Mouse (Mus musculus): ENCODE results near the gene Mcpt4.

GRCm38 (mm10) chr14:56055408-56055807, 6.7 kb downstream of the Mcpt4 start:
- TF ChIP-seq CTCF (conservative IDR thresholded peaks at IDR 0.05 in 1 of 2, IDR thresholded peaks at IDR 0.05 in 1 of 2; ENCODE audit: low read depth in 2 of 2, low read length in 2 of 2), result peak in 1 of 2 experiments; percentile 8; a peak in 1 of 4 replicates
- TF ChIP-seq MAFK (IDR thresholded peaks at IDR 0.05; ENCODE audit: insufficient replicate concordance, low read length), result no peak
- TF ChIP-seq BHLHE40 (IDR thresholded peaks at IDR 0.05; ENCODE audit: low read depth, low read length), result no peak
- TF ChIP-seq EP300 (IDR thresholded peaks at IDR 0.05; ENCODE audit: low read length), result no peak
- no peak for TF ChIP-seq MYC (IDR thresholded peaks at IDR 0.05; ENCODE audit: low read depth, low read length)
- no peak for TF ChIP-seq JUND (conservative IDR thresholded peaks at IDR 0.05; ENCODE audit: low read depth, low read length)
- TF ChIP-seq POLR2A (IDR thresholded peaks at IDR 0.05; ENCODE audit: low read depth, low read length), result no peak
- TF ChIP-seq ELF1 (IDR thresholded peaks at IDR 0.05; ENCODE audit: low read depth, low read length), result no peak
